Mouse (Mus musculus) hindbrain, postnatal 0 days (tissue): Measurements from ENCODE around the gene Pkdrej. TPM values are rescaled to one million over a fixed set of nuclear protein-coding genes. Genes with fewer than 3 reads are reported as not detected.

Experiments
- ATAC-seq: fragments of 200-750 bp; cut with Nextera tagmentation; 2 replicates; pipeline ENCODE4 v1.8.0; 2017; ENCODE audit warnings: mild to moderate bottlenecking, moderate TSS enrichment, moderate library complexity
- DNase-seq: peaks from one replicate; pipeline ENCODE4 v3.0.0-alpha.2; 2015; ENCODE audit warnings: low spot score
- H3K27ac ChIP-seq: fragments of 300-500 bp; sonication (generic); 2 replicates; pipeline ENCODE4 v1.5.1; 2014; ENCODE audit warnings: mild to moderate bottlenecking
- H3K27me3 ChIP-seq: fragments of 300-500 bp; sonication (generic); 2 replicates; pipeline ENCODE4 v1.6.1; 2014; ENCODE audit warnings: low read length, mixed read lengths; ENCODE audit not compliant: insufficient read depth
- H3K36me3 ChIP-seq: fragments of 300-500 bp; sonication (generic); 2 replicates; pipeline ENCODE4 v1.6.1; 2014; ENCODE audit warnings: low read length, mixed read lengths; ENCODE audit not compliant: insufficient read depth
- H3K4me1 ChIP-seq: fragments of 300-500 bp; sonication (generic); 2 replicates; pipeline ENCODE4 v1.6.1; 2014; ENCODE audit warnings: antibody characterized with exemption, low read length, mixed read lengths; ENCODE audit not compliant: insufficient read depth
- H3K4me2 ChIP-seq: fragments of 300-500 bp; sonication (generic); 2 replicates; pipeline ENCODE4 v1.6.1; 2014; ENCODE audit warnings: low read depth, mild to moderate bottlenecking, low read length, moderate library complexity, mixed read lengths
- H3K4me3 ChIP-seq: fragments of 300-500 bp; sonication (generic); 2 replicates; pipeline ENCODE4 v1.5.1; 2014; ENCODE audit warnings: low read length
- H3K9ac ChIP-seq: fragments of 300-500 bp; sonication (generic); replicated peaks from 2 replicates; pipeline ENCODE4 v1.6.1; 2014; ENCODE audit warnings: mild to moderate bottlenecking, low read length, moderate library complexity, mixed read lengths
- H3K9me3 ChIP-seq: fragments of 300-500 bp; sonication (generic); 2 replicates; pipeline ENCODE4 v1.6.1; 2016; ENCODE audit warnings: low read length, mixed read lengths
- CTCF ChIP-seq: IDR thresholded peaks from 2 replicates; pipeline ENCODE4 v1.5.1; 2016; ENCODE audit warnings: antibody characterized with exemption, control low read depth, low read depth
- WGBS: fragments of 180-500 bp; shearing (Covaris S2); extraction: QIAGEN DNeasy Blood & Tissue Kit; methylation state at CpG from one replicate; pipeline ENCODE4 v1.1.7; 2014; 5-methylcytosine and 5-hydroxymethylcytosine counted together
- polyA plus RNA-seq: library from polyadenylated mRNA; unstranded; fragments of >200 nt; fragmentation: Nextera tagmentation; extraction: Ambion mirVana; gene quantifications from 2 replicates; pipeline ENCODE4 v1.2.1, GENCODE M21; 2015
- total RNA-seq: library from RNA; depleted of rRNA; stranded (reverse); fragments of >200 nt; gene quantifications from 2 replicates; pipeline ENCODE4 v1.2.3, GENCODE M21; 2014

Gene Pkdrej
- total and polyA plus RNA-seq, 2 experiments from 2014 or later = 0.06 to 0.26 TPM

DNA sequence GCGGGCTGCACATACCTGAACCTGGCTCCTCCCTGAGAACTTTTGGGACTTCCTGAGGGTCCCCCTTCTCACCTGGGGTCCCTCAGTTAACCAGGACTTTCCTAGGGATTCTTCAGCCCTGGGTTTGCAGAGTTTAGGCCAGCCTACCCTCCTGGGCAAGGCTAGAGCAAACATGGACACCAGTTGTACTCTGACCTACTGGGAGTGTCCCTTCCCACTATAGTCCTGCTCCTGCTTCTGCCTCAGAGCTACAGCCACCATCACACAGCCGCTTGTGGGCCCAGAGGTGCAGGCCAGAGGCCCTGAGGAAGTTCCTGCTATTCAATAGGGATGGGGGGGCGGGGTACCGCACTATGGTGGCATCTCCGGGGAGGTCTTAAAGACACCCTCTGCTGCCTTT is 7.9 kb upstream of the Pkdrej start:
- Histone ChIP-seq H3K9ac (no peak overlapping the region), H3K4me2 (no peak overlapping the region), H3K27me3 (no peaks in the 10 kb centered on the region), H3K4me1 (peaks cover 7% of the 10 kb centered on the region; the same call in 1 of the 2 replicates), H3K36me3 (no peaks in the 10 kb centered on the region), H3K9me3 (no peaks in the 10 kb centered on the region), H3K4me3 (no peak overlapping the region), H3K27ac (no peak overlapping the region)
- DNase-seq = no peak
- 71% methylated on average over 5 of the region's 5 CpGs for WGBS
- ATAC-seq = no peak
- no peak for TF ChIP-seq CTCF

DNA sequence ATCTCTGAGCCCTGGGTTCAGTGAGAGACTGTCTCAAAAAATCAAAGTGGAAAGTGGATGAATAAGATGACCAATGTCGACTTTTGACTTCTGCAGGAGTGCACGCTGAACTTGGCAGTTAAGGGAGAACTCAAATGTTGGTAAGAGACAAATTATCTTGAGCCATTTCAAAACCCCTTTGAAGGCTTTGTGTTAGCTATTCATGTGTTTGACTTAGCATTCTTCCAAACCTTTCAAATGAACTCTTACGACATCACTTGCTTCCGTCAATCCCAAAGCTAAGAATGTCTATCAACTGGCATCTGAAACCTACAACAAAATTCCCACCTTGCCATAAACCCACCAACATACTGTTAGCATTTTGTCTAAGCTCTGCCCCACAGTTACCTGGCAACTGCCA is 6.5 kb upstream of the Pkdrej start:
- Histone ChIP-seq H3K4me1 (peaks cover 7% of the 10 kb centered on the region; the same call in 1 of the 2 replicates), H3K9me3 (no peaks in the 10 kb centered on the region), H3K4me3 (no peak overlapping the region), H3K4me2 (no peak overlapping the region), H3K27ac (no peak overlapping the region), H3K9ac (no peak overlapping the region), H3K36me3 (no peaks in the 10 kb centered on the region), H3K27me3 (no peaks in the 10 kb centered on the region)
- DNase-seq (no peak), ATAC-seq (no peak)
- 83% methylated on average over 4 of the region's 4 CpGs for WGBS
- TF ChIP-seq CTCF = no peak

DNA sequence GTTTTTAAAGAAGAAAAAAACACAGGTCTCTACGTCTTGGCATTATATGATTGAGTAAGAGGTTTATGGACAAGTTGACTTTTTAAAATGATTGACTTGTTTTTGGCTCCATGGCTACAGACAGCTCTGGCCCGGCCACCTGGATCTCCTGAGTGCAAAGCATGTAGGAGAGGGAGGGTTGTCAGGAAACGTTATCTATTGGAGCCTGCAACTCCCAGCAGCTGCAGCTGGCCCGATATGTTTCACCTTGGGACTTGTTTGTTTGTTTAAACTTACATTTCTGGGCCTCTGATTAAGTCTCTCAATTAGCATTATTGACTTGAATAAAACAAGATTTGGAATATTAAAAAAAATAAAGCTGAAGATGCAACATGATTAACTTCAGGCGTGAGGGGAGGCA is 5.1 kb upstream of the Pkdrej start:
- Histone ChIP-seq H3K4me3 (no peak overlapping the region), H3K9me3 (no peaks in the 10 kb centered on the region), H3K4me2 (no peak overlapping the region), H3K27ac (no peak overlapping the region), H3K9ac (no peak overlapping the region), H3K27me3 (no peaks in the 10 kb centered on the region), H3K4me1 (peaks cover 4% of the 10 kb centered on the region; the same call in 1 of the 2 replicates), H3K36me3 (no peaks in the 10 kb centered on the region)
- TF ChIP-seq CTCF = no peak
- ATAC-seq = no peak
- DNase-seq = no peak
- WGBS = 73% methylated on average over 5 of the region's 5 CpGs

DNA sequence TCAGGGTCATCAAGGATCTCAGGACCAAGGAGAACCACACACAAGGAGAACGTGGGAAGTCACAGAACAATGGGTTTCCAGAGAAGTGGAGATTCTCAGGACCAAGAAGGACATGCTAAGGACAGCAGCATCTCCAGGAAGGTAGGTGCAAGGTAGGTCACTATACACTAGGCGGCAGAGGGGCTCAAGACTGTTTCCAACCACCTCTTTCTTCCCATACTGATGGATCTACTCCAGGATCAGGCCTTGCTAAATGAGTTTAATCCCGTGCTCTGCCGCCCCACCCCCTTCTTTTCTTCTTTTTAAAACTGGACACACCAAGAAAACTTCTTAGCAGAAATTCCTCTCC is 451 bp upstream of the Pkdrej start:
- Histone ChIP-seq H3K27me3 (no peaks in the 10 kb centered on the region; the same call in 1 of the 2 replicates), H3K27ac (0 out of 2 replicates have a peak overlapping the region, but pooled peaks have one; percentile 11), H3K9me3 (0 out of 2 replicates have a peak, but pooled peaks cover 6% of the 10 kb centered on the region), H3K9ac (peak overlapping the region; percentile 67), H3K36me3 (no peaks in the 10 kb centered on the region), H3K4me3 (peak overlapping the region; percentile 44), H3K4me2 (peak overlapping the region; percentile 88), H3K4me1 (no peaks in the 10 kb centered on the region)
- peak; percentile 35; the same call in 1 of the 2 replicates for ATAC-seq
- 13% methylated on average over 4 of the region's 4 CpGs for WGBS
- peak; percentile 37 for TF ChIP-seq CTCF
- peak; percentile 27 for DNase-seq

DNA sequence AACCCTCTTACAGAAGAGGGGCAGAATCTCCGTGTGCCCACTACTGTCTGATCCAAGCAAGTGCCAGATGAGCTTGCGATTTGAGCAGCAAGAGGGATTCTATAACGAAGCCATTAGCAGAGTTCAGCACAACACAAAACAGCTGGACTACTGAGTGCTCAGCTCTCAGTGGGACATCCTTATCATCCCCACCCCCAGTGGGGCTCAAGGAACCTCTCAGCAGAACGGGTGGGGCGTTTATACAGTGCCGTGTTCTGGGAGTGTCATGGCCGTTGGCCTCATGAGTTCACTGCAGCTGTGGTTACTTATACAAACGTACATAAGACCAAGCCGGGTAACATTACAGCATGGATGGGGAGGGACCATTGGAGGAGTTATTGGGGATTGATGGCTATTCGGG is 8.1 kb downstream of the Pkdrej start:
- H3K4me2 ChIP-seq = no peak overlapping the region
- H3K4me3 ChIP-seq = no peak overlapping the region
- DNase-seq (no peak), ATAC-seq (no peak)
- no peaks in the 10 kb centered on the region for H3K27me3 ChIP-seq
- H3K9ac ChIP-seq = no peak overlapping the region
- no peak for TF ChIP-seq CTCF
- 0 out of 2 replicates have a peak, but pooled peaks cover 6% of the 10 kb centered on the region for H3K9me3 ChIP-seq
- 69% methylated on average over 10 of the region's 10 CpGs for WGBS
- H3K27ac ChIP-seq = no peak overlapping the region
- H3K36me3 ChIP-seq = no peaks in the 10 kb centered on the region
- H3K4me1 ChIP-seq = no peaks in the 10 kb centered on the region

DNA sequence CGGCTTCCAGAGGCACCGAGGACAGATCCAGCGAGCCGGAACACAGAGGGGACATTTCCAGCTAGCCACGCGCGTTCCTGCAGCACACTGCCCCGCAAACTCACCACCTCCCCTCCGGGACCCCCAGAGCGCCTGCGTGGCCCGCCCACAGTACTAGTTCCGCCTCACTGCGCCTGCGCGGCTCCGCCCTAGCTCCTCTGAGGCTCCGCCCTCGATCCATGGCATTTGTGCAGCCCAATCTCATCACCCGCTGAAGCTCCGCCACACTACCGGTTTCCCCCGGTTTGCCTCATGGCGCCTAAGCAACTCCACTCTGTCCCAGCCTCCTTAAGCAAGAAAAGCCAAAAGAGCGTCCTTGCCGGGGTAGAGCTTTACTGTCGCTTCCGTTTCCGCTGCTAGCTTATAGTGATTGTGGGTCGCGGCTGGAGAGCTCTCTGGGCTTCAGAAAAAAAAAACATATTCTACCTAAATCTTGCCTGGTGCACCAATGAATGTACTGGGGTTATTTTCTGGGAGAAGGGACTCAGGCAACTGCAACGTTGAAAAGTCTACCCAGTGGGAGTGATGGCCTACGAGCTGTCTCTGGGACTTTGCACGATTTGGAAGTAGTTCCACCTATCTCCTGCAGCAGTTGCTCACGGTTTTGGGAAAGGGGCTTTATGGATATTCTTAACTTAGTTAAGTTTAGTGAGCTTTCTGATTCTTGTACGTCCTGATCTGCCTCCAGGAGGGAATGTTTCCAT is 9.8 kb downstream of the Pkdrej start, which contains the start of gene Cdpf1:
TSS of gene Cdpf1 (minus strand) at position 163 of the 743 bp plus-strand sequence.
- no peaks in the 10 kb centered on the region for H3K4me1 ChIP-seq
- H3K9ac ChIP-seq = peak within 1 kb of the TSS; percentile 78
- peak; percentile 99 for DNase-seq
- 1% methylated on average over 36 of the region's 36 CpGs for WGBS
- no peaks in the 10 kb centered on the region for H3K9me3 ChIP-seq
- peak within 1 kb of the TSS; percentile 69 for H3K4me3 ChIP-seq
- no peak for TF ChIP-seq CTCF
- H3K27me3 ChIP-seq = no peaks in the 10 kb centered on the region
- H3K27ac ChIP-seq = peak within 1 kb of the TSS; percentile 96
- H3K4me2 ChIP-seq = peak within 1 kb of the TSS; percentile 81
- peak; percentile 98 for ATAC-seq
- H3K36me3 ChIP-seq = no peaks in the 10 kb centered on the region

DNA sequence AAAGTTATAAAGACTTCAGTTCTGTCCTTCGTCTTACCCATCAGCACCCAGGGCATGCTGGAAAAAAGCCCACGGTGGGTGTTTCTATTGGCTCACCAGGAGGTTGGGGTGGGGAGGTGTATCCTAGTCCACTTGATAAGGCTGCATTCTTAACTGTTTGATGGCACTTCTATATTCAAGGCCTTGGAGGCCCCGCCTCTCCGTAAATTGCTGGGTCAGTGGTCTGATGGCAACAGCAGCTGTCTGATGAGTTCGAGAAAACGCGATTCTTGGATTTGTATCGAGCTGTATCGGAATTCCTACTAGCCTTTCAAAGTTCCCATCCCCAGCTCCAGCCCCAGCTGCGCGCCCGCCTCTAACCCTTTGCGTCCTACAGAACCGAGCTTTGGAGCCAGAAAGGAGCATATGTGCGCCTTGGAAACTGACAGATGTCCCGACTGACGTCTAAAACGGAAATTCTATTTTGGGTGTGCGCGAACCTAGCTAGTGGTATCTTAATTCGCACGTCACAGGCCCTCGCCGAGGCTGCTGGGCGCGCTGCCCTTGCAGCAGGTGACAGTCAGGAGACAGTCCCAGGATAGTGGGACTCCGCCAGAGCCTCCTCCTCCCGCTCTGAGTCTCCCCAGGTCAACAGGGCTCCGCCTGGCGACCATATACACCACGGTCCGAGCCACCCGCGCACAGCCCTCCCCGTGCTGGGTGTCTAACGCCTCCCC is 10.6 kb downstream of the Pkdrej start:
- no peaks in the 10 kb centered on the region for H3K9me3 ChIP-seq
- peak overlapping the region; percentile 69 for H3K4me3 ChIP-seq
- DNase-seq (peak; percentile 67), ATAC-seq (peak; percentile 86)
- H3K27me3 ChIP-seq = no peaks in the 10 kb centered on the region
- H3K27ac ChIP-seq = peak overlapping the region; percentile 96
- no peaks in the 10 kb centered on the region for H3K36me3 ChIP-seq
- peak overlapping the region; percentile 81 for H3K4me2 ChIP-seq
- H3K9ac ChIP-seq = peak overlapping the region; percentile 78
- no peaks in the 10 kb centered on the region for H3K4me1 ChIP-seq
- TF ChIP-seq CTCF = peak; percentile 45
- WGBS = 4% methylated on average over 32 of the region's 36 CpGs
